Mouse (Mus musculus) ES-Bruce4 (cell line): ENCODE results near the gene Stard3.

Experiments
- CTCF ChIP-seq: IDR thresholded peaks from one replicate; pipeline ENCODE4 v1.8.1; 2011; ENCODE audit warnings: low read depth, low read length
- EP300 ChIP-seq: IDR thresholded peaks from 2 replicates; pipeline ENCODE4 v1.6.1; 2011; ENCODE audit warnings: low read depth, low read length; ENCODE audit not compliant: insufficient read depth

DNA sequence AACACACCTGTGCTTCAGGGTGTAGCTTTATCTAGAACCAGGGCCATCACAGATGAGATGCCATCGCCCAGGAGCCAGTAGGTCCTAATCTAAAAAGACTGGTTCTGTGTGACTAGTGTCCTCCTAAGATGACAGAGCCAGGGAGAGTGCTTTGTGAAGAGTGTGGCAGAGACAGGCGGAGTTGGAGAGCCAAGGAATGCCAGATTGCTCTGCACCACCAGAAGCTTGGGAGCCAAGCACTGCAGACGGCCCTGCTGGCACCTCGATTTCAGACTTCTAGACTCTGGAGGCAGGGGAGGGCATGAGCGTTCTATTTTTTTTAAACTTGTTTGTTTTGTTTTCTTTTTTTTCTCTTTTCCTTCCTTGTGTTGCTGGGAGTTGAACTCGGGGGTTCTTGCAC is 11.2 kb downstream of the Stard3 start:
- TF ChIP-seq CTCF (no peak), EP300 (no peak)
